Mouse (Mus musculus) cortical plate, adult 2 months (tissue): ENCODE measurements around the gene Plekha6.

Source experiments
- CTCF ChIP-seq: fragments of 200-500 bp; IDR thresholded peaks from 2 replicates; pipeline ENCODE4 v1.5.1; 2011; ENCODE audit warnings: mild to moderate bottlenecking, control low read depth, low read length; ENCODE audit not compliant: insufficient read depth; ENCODE audit errors: extremely low read depth
- POLR2A ChIP-seq: fragments of 200-500 bp; IDR thresholded peaks from 2 replicates; pipeline ENCODE4 v1.6.1; 2011; ENCODE audit warnings: mild to moderate bottlenecking, low read length, control low read depth; ENCODE audit not compliant: insufficient read depth; ENCODE audit errors: extremely low read depth

- TF ChIP-seq POLR2A = no peak
- no peak for TF ChIP-seq CTCF
These were observed 127.9 kb downstream of the Plekha6 start for GRCm38 (mm10) chr1:133291888-133292287.
